Mouse (Mus musculus) stomach, adult 2 months (tissue): ENCODE results near the gene Cxcr6. TPM values are rescaled to one million over a fixed set of nuclear protein-coding genes. Genes with fewer than 3 reads are reported as not detected.

Experiments used
- polyA plus RNA-seq: library from polyadenylated mRNA; depleted of rRNA; stranded (reverse); fragments of >200 nt; gene quantifications from 2 replicates; pipeline ENCODE4 v1.2.3, GENCODE M21; 2012; rRNA removed

Cxcr6 gene
- polyA plus RNA-seq, result 0.10 and 0.29 TPM in 2 replicates

GRCm38 (mm10) chr9:123806267-123806666, at the start of gene Cxcr6:
Gene Cxcr6, plus strand, starts transcription at chr9:123806475.

GRCm38 (mm10) chr9:123851713-123852448, 45.6 kb downstream of the Cxcr6 start, which contains the start of gene Fyco1:
Gene Fyco1, minus strand, starts transcription at chr9:123851899.

Other genes with a start within 250 kb of the Cxcr6 start
- 0.02 and 0.03 TPM in 2 replicates for gene Slc6a20b, start 173.9 kb upstream of the Cxcr6 start, polyA plus RNA-seq
- 0.03 and 0.18 TPM in 2 replicates for gene Ccr9, start 128.0 kb upstream of the Cxcr6 start, polyA plus RNA-seq
- 9.2 and 13.0 TPM in 2 replicates for gene Slc6a20a, start 127.6 kb upstream of the Cxcr6 start, polyA plus RNA-seq
- 0.17 and 0.70 TPM in 2 replicates for gene Lztfl1, start 88.8 kb upstream of the Cxcr6 start, polyA plus RNA-seq
- 2.1 and 3.5 TPM in 2 replicates for gene Fyco1, start 45.4 kb downstream of the Cxcr6 start, polyA plus RNA-seq
- gene Xcr1, start 55.6 kb downstream of the Cxcr6 start, polyA plus RNA-seq, result 0.02 and 0.05 TPM in 2 replicates
- 0.58 and 0.79 TPM in 2 replicates for gene Ccr1, start 162.2 kb downstream of the Cxcr6 start, polyA plus RNA-seq
- gene Ccr1l1, start 171.9 kb downstream of the Cxcr6 start, polyA plus RNA-seq, result 0.05 TPM in 1 of 2 replicates, not detected in the other
- gene Ccr3, start 215.5 kb downstream of the Cxcr6 start, polyA plus RNA-seq, result 0.09 and 0.13 TPM in 2 replicates